ENCODE assay signal across 8 mouse cellular contexts in the genomic region with DNA sequence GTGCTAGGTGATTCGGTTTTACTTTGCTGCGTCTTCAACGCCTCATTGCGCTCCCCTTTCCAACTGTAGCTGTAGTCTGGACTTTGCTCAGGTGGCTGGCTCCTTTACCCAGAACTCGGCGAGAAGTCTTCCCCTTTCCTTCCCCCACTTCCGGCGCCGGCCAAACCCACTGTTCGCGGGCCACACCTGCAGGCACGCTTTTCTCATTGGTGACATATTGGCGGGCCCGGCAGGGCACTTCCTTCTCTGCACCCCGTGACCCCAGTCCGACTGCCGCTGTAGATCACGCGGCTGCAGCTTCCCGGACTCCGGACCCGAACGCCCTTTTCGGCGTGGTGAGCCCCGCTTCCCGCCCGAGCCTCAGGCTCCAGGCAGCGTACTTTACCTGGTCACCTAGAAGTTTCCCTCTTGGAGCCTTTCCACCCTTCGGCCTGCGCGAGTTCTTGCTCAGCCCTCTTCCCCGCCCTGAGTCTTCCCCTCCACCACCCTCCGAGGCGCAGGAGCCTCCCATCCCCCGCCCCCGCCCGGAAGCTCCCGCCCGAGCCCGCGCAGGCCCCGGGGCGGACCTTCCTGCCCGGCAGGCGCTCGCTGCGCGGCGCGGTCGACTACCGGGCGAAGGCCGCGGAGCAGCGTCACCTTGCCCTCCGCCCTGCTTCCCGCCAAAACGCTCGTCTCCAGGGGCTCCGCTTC. TPM values are rescaled to one million over a fixed set of nuclear protein-coding genes. Genes with fewer than 3 reads are reported as not detected.
A peak's percentile ranks its signal among the peaks of the same experiment; 100 is the strongest.
DNase-seq lines count a peak whose midpoint lies in the region; ATAC-seq lines count a peak whose summit lies in the region.

No protein-coding gene starts in this region.

- peak overlapping the region; percentile 47 for H3K4me3 ChIP-seq in limb, embryonic 11.5 days (ENCODE audit: low read depth, low read length)
- peak overlapping the region; percentile 65 for H3K4me3 ChIP-seq in midbrain, embryonic 12.5 days

- H3K9me3 ChIP-seq in limb, embryonic 11.5 days (ENCODE audit: control insufficient read depth, low read length), result no peaks in the 10 kb centered on the region
- H3K9me3 ChIP-seq in midbrain, embryonic 12.5 days, result no peaks in the 10 kb centered on the region

- H3K9ac ChIP-seq in limb, embryonic 11.5 days (ENCODE audit: low read length), result peak overlapping the region; percentile 92
- peak overlapping the region; percentile 79 for H3K9ac ChIP-seq in midbrain, embryonic 12.5 days (replicated peaks)

- peak; percentile 93 for ATAC-seq in limb, embryonic 11.5 days (ENCODE audit: insufficient number of reproducible peaks, low FRiP score, low TSS enrichment, low read depth)
- ATAC-seq in midbrain, embryonic 12.5 days (ENCODE audit: low FRiP score, low read depth), result peak; percentile 90

- peak overlapping the region; percentile 96 for H3K27ac ChIP-seq in limb, embryonic 11.5 days (replicated peaks; ENCODE audit: low read depth, low read length)
- peak overlapping the region; percentile 83 for H3K27ac ChIP-seq in midbrain, embryonic 12.5 days (replicated peaks)

- H3K4me1 ChIP-seq in limb, embryonic 11.5 days (ENCODE audit: control insufficient read depth, insufficient read depth, low read length), result peaks cover 12% of the 10 kb centered on the region; the same call in 1 of the 2 replicates
- peaks cover 25% of the 10 kb centered on the region for H3K4me1 ChIP-seq in midbrain, embryonic 12.5 days

- under 1% methylated on average over 62 of the region's 62 CpGs for WGBS in limb, embryonic 11.5 days
- under 1% methylated on average over 61 of the region's 62 CpGs for WGBS in midbrain, embryonic 12.5 days

- DNase-seq in adrenal gland, adult 2 months, result peak; percentile 92
- peak; percentile 87 for DNase-seq in embryo, embryonic 10 days (ENCODE audit: low spot score)
- peak; percentile 74 for DNase-seq in gastrocnemius, postnatal 10 days
- peak; percentile 50 for DNase-seq in hindlimb bud, embryonic 11.5 days (ENCODE audit: extremely low spot score, low read depth, low spot score)
- DNase-seq in limb, embryonic 11.5 days (ENCODE audit: low spot score), result peak; percentile 88
- peak; percentile 72 for DNase-seq in skeletal muscle tissue, adult 2 months (ENCODE audit: low read depth, low spot score)
- peak; percentile 97 for DNase-seq in yolk sac, embryonic 10.5 days (ENCODE audit: low spot score)

- H3K4me2 ChIP-seq in limb, embryonic 11.5 days (ENCODE audit: low read depth, severe bottlenecking), result peak overlapping the region; percentile 79
- H3K4me2 ChIP-seq in midbrain, embryonic 12.5 days (replicated peaks), result peak overlapping the region; percentile 94

- H3K27me3 ChIP-seq in limb, embryonic 11.5 days (ENCODE audit: control insufficient read depth, insufficient read depth, low read length), result no peaks in the 10 kb centered on the region
- no peaks in the 10 kb centered on the region for H3K27me3 ChIP-seq in midbrain, embryonic 12.5 days

- H3K36me3 ChIP-seq in limb, embryonic 11.5 days (ENCODE audit: control insufficient read depth, insufficient read depth, low read length), result 0 out of 2 replicates have a peak, but pooled peaks cover 2% of the 10 kb centered on the region
- peaks cover 4% of the 10 kb centered on the region; the same call in 1 of the 2 replicates for H3K36me3 ChIP-seq in midbrain, embryonic 12.5 days

RNA-seq across cellular contexts. Expression of a gene that starts 16.8 kb away (rescaled TPM):
- 100 to 1,000 TPM; 299 to 305 TPM for total RNA-seq in adrenal gland, adult 2 months (2021)
- 30.0 and 43.5 TPM in 2 replicates for polyA plus RNA-seq in adrenal gland, adult 2 months (2012; rRNA removed)
- 100 to 1,000 TPM; 199 to 227 TPM for total RNA-seq in gastrocnemius, postnatal 10 days (2021)
- 852 and 860 TPM in 2 replicates for polyA plus RNA-seq in limb, embryonic 11.5 days (2014; fragmentation: Nextera tagmentation; extraction: Ambion mirVana)
- polyA plus RNA-seq in midbrain, embryonic 12.5 days (2016; fragmentation: Nextera tagmentation; extraction: Ambion mirVana), result 518 and 521 TPM in 2 replicates

RNA-seq across cellular contexts. Expression of a gene that starts 20.6 kb away (rescaled TPM):
- total RNA-seq in adrenal gland, adult 2 months (2021), result not detected
- not detected in 2 replicates for polyA plus RNA-seq in adrenal gland, adult 2 months (2012; rRNA removed)
- total RNA-seq in gastrocnemius, postnatal 10 days (2021), result not detected
- 2.0 and 3.9 TPM in 2 replicates for polyA plus RNA-seq in limb, embryonic 11.5 days (2014; fragmentation: Nextera tagmentation; extraction: Ambion mirVana)
- 1.8 and 3.0 TPM in 2 replicates for polyA plus RNA-seq in midbrain, embryonic 12.5 days (2016; fragmentation: Nextera tagmentation; extraction: Ambion mirVana)

RNA-seq across cellular contexts. Expression of a gene that starts 55.0 kb away (rescaled TPM):
- total RNA-seq in adrenal gland, adult 2 months (2021), result 1 to 10 TPM; 1.8 to 3.1 TPM
- polyA plus RNA-seq in adrenal gland, adult 2 months (2012; rRNA removed), result 0.61 and 0.83 TPM in 2 replicates
- under 1 TPM; 0.23 to 0.95 TPM for total RNA-seq in gastrocnemius, postnatal 10 days (2021)
- 13.2 and 16.2 TPM in 2 replicates for polyA plus RNA-seq in limb, embryonic 11.5 days (2014; fragmentation: Nextera tagmentation; extraction: Ambion mirVana)
- 11.4 and 12.7 TPM in 2 replicates for polyA plus RNA-seq in midbrain, embryonic 12.5 days (2016; fragmentation: Nextera tagmentation; extraction: Ambion mirVana)

Comparison
In these comparisons a context has a peak if more than half of its experiments do, and no peak if none do; other contexts are left out.
1. Peak in every context shown above with its lines: DNase-seq, ATAC-seq, H3K4me3 ChIP-seq and H3K27ac ChIP-seq.
2. RNA of a gene that starts 16.8 kb away (polyA plus RNA-seq): 852 to 860 TPM in limb, embryonic 11.5 days and 518 to 521 TPM in midbrain, embryonic 12.5 days; 30.0 to 43.5 TPM in adrenal gland, adult 2 months; every median in the first group is over 10 times any median in the second.